In the genomic region with DNA sequence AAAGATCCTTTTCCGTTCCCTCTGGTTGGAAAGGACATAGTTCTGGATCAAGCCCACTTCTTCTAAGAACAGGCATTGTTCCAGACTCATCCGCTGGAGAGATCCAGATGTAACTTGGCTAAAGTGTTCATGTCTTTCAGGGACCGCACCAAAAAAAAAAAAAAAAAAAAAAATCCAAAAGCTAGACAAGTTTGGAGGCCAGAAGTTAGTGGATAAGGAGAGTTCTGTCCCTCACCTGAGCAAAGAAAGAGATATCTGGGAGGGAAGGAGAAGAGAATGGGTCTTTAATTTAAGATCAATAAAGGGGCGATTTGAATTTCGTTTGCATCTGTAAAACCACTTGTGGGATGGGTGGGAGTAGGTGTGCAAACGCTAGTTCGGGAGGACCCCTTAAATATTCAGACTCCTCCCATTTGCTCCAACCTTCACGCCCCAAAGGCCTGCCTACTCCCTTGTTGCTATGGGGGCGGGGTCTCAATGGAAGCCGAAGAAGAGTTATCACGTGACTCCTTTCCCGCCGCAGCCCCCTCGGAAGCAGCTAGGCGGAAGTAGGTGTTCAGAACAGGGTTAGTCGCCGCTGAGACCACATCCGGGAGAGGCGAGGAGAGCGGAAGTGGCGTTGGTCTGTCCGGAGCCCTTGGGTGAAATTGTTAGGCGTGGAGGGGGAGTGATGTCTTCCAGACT, we compare ENCODE assay signal across 8 mouse cellular contexts. TPM values are rescaled to one million over a fixed set of nuclear protein-coding genes. Genes with fewer than 3 reads are reported as not detected.
DNase-seq lines count a peak whose midpoint lies in the region; ATAC-seq and TF ChIP-seq lines count a peak whose summit lies in the region.

A gene (plus strand): TSS at position 554 of the 684 bp plus-strand sequence.

- peak; percentile 92 for DNase-seq in CD4-positive helper T cell, adult 2 months (ENCODE audit: low read depth, low spot score)
- DNase-seq in brain, embryonic 18.5 days (ENCODE audit: low read depth, low spot score) = peak; percentile 93
- peak; percentile 100 for DNase-seq in kidney, postnatal 0 days (ENCODE audit: low spot score)
- DNase-seq in liver, embryonic 11.5 days (ENCODE audit: low spot score) = peak; percentile 92
- peak; percentile 88 for DNase-seq in naive thymus-derived CD4-positive, alpha-beta T cell, adult 2 months (ENCODE audit: low read depth)

- no peaks in the 10 kb centered on the region for H3K9me3 ChIP-seq in heart, embryonic 12.5 days (replicated peaks)
- H3K9me3 ChIP-seq in kidney, postnatal 0 days (replicated peaks; ENCODE audit: low read length) = no peaks in the 10 kb centered on the region
- H3K9me3 ChIP-seq in liver, embryonic 11.5 days (ENCODE audit: control insufficient read depth, low read length) = no peaks in the 10 kb centered on the region
- H3K9me3 ChIP-seq in stomach, embryonic 14.5 days (ENCODE audit: control insufficient read depth, low read depth, low read length) = no peaks in the 10 kb centered on the region

- H3K4me2 ChIP-seq in heart, embryonic 12.5 days = peak within 1 kb of the TSS; percentile 96
- H3K4me2 ChIP-seq in kidney, postnatal 0 days (ENCODE audit: low read length) = peak within 1 kb of the TSS; percentile 76
- H3K4me2 ChIP-seq in liver, embryonic 11.5 days = peak within 1 kb of the TSS; percentile 96
- H3K4me2 ChIP-seq in stomach, embryonic 14.5 days (replicated peaks; ENCODE audit: low read depth, low read length) = peak within 1 kb of the TSS; percentile 63

- 7% methylated on average over 23 of the region's 23 CpGs for whole genome bisulfite sequencing in heart, embryonic 12.5 days
- 6% methylated on average over 23 of the region's 23 CpGs for WGBS in kidney, postnatal 0 days
- WGBS in liver, embryonic 11.5 days = 7% methylated on average over 23 of the region's 23 CpGs
- 6% methylated on average over 23 of the region's 23 CpGs for WGBS in stomach, embryonic 14.5 days

- H3K27me3 ChIP-seq in heart, embryonic 12.5 days (replicated peaks) = no peaks in the 10 kb centered on the region
- no peaks in the 10 kb centered on the region for H3K27me3 ChIP-seq in kidney, postnatal 0 days (ENCODE audit: insufficient read depth, low read length)
- H3K27me3 ChIP-seq in liver, embryonic 11.5 days (replicated peaks; ENCODE audit: control insufficient read depth, insufficient read depth, low read length) = no peaks in the 10 kb centered on the region
- H3K27me3 ChIP-seq in stomach, embryonic 14.5 days (ENCODE audit: control insufficient read depth, insufficient read depth, low read length) = no peaks in the 10 kb centered on the region

- peak within 1 kb of the TSS; percentile 61 for H3K4me3 ChIP-seq in heart, embryonic 12.5 days
- H3K4me3 ChIP-seq in kidney, postnatal 0 days (replicated peaks; ENCODE audit: low read depth, low read length) = peak within 1 kb of the TSS; percentile 53
- peak within 1 kb of the TSS; percentile 63 for H3K4me3 ChIP-seq in liver, embryonic 11.5 days (ENCODE audit: low read depth, low read length)
- peak within 1 kb of the TSS; percentile 51 for H3K4me3 ChIP-seq in stomach, embryonic 14.5 days (ENCODE audit: low read depth, low read length)

- ATAC-seq in erythroid progenitor cell, adult 5-6 weeks (replicated peaks; ENCODE audit: low FRiP score, poor library complexity, severe bottlenecking) = peak; percentile 93
- peak; percentile 97 for ATAC-seq in heart, embryonic 12.5 days (ENCODE audit: insufficient number of reproducible peaks, low FRiP score)
- peak; percentile 99 for ATAC-seq in kidney, postnatal 0 days (replicated peaks; ENCODE audit: low FRiP score, low read depth)
- ATAC-seq in liver, embryonic 11.5 days (replicated peaks; ENCODE audit: low FRiP score) = peak; percentile 99
- peak; percentile 98 for ATAC-seq in stomach, embryonic 14.5 days (ENCODE audit: insufficient number of reproducible peaks, insufficient read depth, low FRiP score, low read depth)

- peak within 1 kb of the TSS; percentile 86 for H3K9ac ChIP-seq in heart, embryonic 12.5 days
- H3K9ac ChIP-seq in kidney, postnatal 0 days (ENCODE audit: low read depth, low read length) = peak within 1 kb of the TSS; percentile 59
- H3K9ac ChIP-seq in liver, embryonic 11.5 days (ENCODE audit: low read depth, low read length) = peak within 1 kb of the TSS; percentile 76
- peak within 1 kb of the TSS; percentile 43 for H3K9ac ChIP-seq in stomach, embryonic 14.5 days (replicated peaks; ENCODE audit: low read depth, low read length)

- TF ChIP-seq CTCF in kidney, postnatal 0 days (IDR thresholded peaks at IDR 0.05; ENCODE audit: low read depth) = 0 out of 2 replicates have a peak, but pooled peaks have one; percentile 21

- H3K36me3 ChIP-seq in heart, embryonic 12.5 days = no peaks in the 10 kb centered on the region
- no peaks in the 10 kb centered on the region for H3K36me3 ChIP-seq in kidney, postnatal 0 days (ENCODE audit: insufficient read depth, low read length)
- no peaks in the 10 kb centered on the region for H3K36me3 ChIP-seq in liver, embryonic 11.5 days (ENCODE audit: control insufficient read depth, insufficient read depth, low read length)
- H3K36me3 ChIP-seq in stomach, embryonic 14.5 days (ENCODE audit: control insufficient read depth, insufficient read depth, low read length) = no peaks in the 10 kb centered on the region

- no peak within 1 kb of the TSS for H3K27ac ChIP-seq in heart, embryonic 12.5 days (ENCODE audit: poor library complexity, severe bottlenecking)
- H3K27ac ChIP-seq in kidney, postnatal 0 days = no peak within 1 kb of the TSS
- H3K27ac ChIP-seq in liver, embryonic 11.5 days (ENCODE audit: low read depth, low read length) = peak within 1 kb of the TSS; percentile 49; the same call in 1 of the 2 replicates
- peak within 1 kb of the TSS; percentile 33; the same call in 1 of the 2 replicates for H3K27ac ChIP-seq in stomach, embryonic 14.5 days (ENCODE audit: low read length)

- H3K4me1 ChIP-seq in heart, embryonic 12.5 days (replicated peaks) = peaks cover 11% of the 10 kb centered on the region
- H3K4me1 ChIP-seq in kidney, postnatal 0 days (replicated peaks; ENCODE audit: insufficient read depth, low read length) = 0 out of 2 replicates have a peak, but pooled peaks cover 9% of the 10 kb centered on the region
- H3K4me1 ChIP-seq in liver, embryonic 11.5 days (replicated peaks; ENCODE audit: control insufficient read depth, insufficient read depth, low read length) = peaks cover 9% of the 10 kb centered on the region
- peaks cover 11% of the 10 kb centered on the region for H3K4me1 ChIP-seq in stomach, embryonic 14.5 days (ENCODE audit: control insufficient read depth, insufficient read depth, low read length)

RNA-seq across cellular contexts. Expression of the gene that starts here (rescaled TPM):
- 4.7 and 12.6 TPM in 2 replicates for total RNA-seq in erythroid progenitor cell, adult 5-6 weeks (2015; ENCODE audit: low replicate concordance)
- total RNA-seq in erythroid progenitor cell, adult 5-6 weeks (2017; ENCODE audit: low replicate concordance) = 14.2 and 33.2 TPM in 2 replicates
- 38.8 and 40.2 TPM in 2 replicates for polyA plus RNA-seq in heart, embryonic 12.5 days (2016; fragmentation: Nextera tagmentation; extraction: Ambion mirVana)
- polyA plus RNA-seq in kidney, postnatal 0 days (2015; fragmentation: Nextera tagmentation; extraction: Ambion mirVana) = 26.5 and 31.3 TPM in 2 replicates
- 39.7 and 40.9 TPM in 2 replicates for polyA plus RNA-seq in liver, embryonic 11.5 days (2014; fragmentation: Nextera tagmentation; extraction: Ambion mirVana)
- polyA plus RNA-seq in stomach, embryonic 14.5 days (2014; fragmentation: Nextera tagmentation; extraction: Ambion mirVana) = 51.8 and 55.5 TPM in 2 replicates

Comparison
In these comparisons a context has a peak if more than half of its experiments do, and no peak if none do; other contexts are left out.
1. H3K27ac ChIP-seq: peak in liver, embryonic 11.5 days (single experiment) and stomach, embryonic 14.5 days (single experiment); none in heart, embryonic 12.5 days (single experiment) and kidney, postnatal 0 days (single experiment).
2. Peak in every context shown above with its lines, with median percentiles within 50 percentile points of each other: DNase-seq, ATAC-seq, H3K4me2 ChIP-seq, H3K4me3 ChIP-seq and H3K9ac ChIP-seq.